Mouse (Mus musculus) testis, postnatal 14 days (tissue): ENCODE data around the gene Atf7.

Experiments used
- DNase-seq: peaks from one replicate; pipeline ENCODE4 v3.0.0; 2021; ENCODE audit warnings: low spot score

The Atf7 gene

GRCm38 (mm10) chr15:102515791-102516190, 109.5 kb downstream of the Atf7 start:
- DNase-seq, result no peak

GRCm38 (mm10) chr15:102515261-102515660, 110.0 kb downstream of the Atf7 start:
- DNase-seq, result no peak

GRCm38 (mm10) chr15:102513004-102513403, 112.3 kb downstream of the Atf7 start:
- no peak for DNase-seq

GRCm38 (mm10) chr15:102512471-102512870, 112.8 kb downstream of the Atf7 start:
- no peak for DNase-seq

- peak; percentile 15 for DNase-seq
These were observed 113.3 kb downstream of the Atf7 start for GRCm38 (mm10) chr15:102512010-102512409.

- DNase-seq, result peak; percentile 20
These were observed 113.9 kb downstream of the Atf7 start for GRCm38 (mm10) chr15:102511285-102511833.

- peak; percentile 87 for DNase-seq
These were observed 114.5 kb downstream of the Atf7 start for GRCm38 (mm10) chr15:102510590-102511284.

- peak; percentile 21 for DNase-seq
These were observed 115.2 kb downstream of the Atf7 start for GRCm38 (mm10) chr15:102510110-102510509.

- DNase-seq, result no peak
These were observed 116.9 kb downstream of the Atf7 start for GRCm38 (mm10) chr15:102508336-102508735.

- DNase-seq, result no peak
These were observed 117.7 kb downstream of the Atf7 start for GRCm38 (mm10) chr15:102507561-102507960.

GRCm38 (mm10) chr15:102506864-102507263, 118.4 kb downstream of the Atf7 start:
- no peak for DNase-seq

GRCm38 (mm10) chr15:102506464-102506830, 118.8 kb downstream of the Atf7 start:
- no peak for DNase-seq

- DNase-seq, result no peak
These were observed 119.3 kb downstream of the Atf7 start for GRCm38 (mm10) chr15:102505770-102506463.

GRCm38 (mm10) chr15:102505073-102505769, 120.0 kb downstream of the Atf7 start:
- DNase-seq, result peak; percentile 9

- DNase-seq, result peak; percentile 8
These were observed 121.1 kb downstream of the Atf7 start for GRCm38 (mm10) chr15:102503924-102504782.

GRCm38 (mm10) chr15:102503447-102503846, 121.8 kb downstream of the Atf7 start, which contains the start of gene Gm10337:
Gene Gm10337 (plus strand): TSS chr15:102503722.
- DNase-seq, result no peak

GRCm38 (mm10) chr15:102502254-102502840, 122.9 kb downstream of the Atf7 start:
- DNase-seq, result peak; percentile 11

- DNase-seq, result no peak
These were observed 124.0 kb downstream of the Atf7 start for GRCm38 (mm10) chr15:102501084-102501814.

GRCm38 (mm10) chr15:102500479-102500878, 124.8 kb downstream of the Atf7 start:
- DNase-seq, result no peak

- DNase-seq, result no peak
These were observed 125.4 kb downstream of the Atf7 start for GRCm38 (mm10) chr15:102499851-102500250.
